14 mouse cellular contexts compared by ENCODE assay signal in genomic region chr13:112764556-112764955, GRCm38 (mm10). TPM values are rescaled to one million over a fixed set of nuclear protein-coding genes. Genes with fewer than 3 reads are reported as not detected.
DNase-seq lines count a peak whose midpoint lies in the region; ATAC-seq and TF ChIP-seq lines count a peak whose summit lies in the region.
"Had no signal": no experiment of that assay in that cellular context is flagged by ENCODE, and none has a peak within 500 bp of the region (broad histone marks: within the 10 kb centered on the region; RNA-seq: fewer than 3 reads in every experiment).

No protein-coding gene starts in this region.

- H3K27me3 ChIP-seq in liver, adult 2 months (ENCODE audit: control insufficient read depth, insufficient read depth, low read length) = no peaks in the 10 kb centered on the region
- H3K27me3 ChIP-seq in liver, embryonic 11.5 days (replicated peaks; ENCODE audit: control insufficient read depth, insufficient read depth, low read length) = no peaks in the 10 kb centered on the region
- H3K27me3 ChIP-seq in small intestine, adult 2 months (ENCODE audit: control insufficient read depth, insufficient read depth, low read length) = no peaks in the 10 kb centered on the region
- H3K27me3 ChIP-seq in midbrain, embryonic 14.5 days (ENCODE audit: control insufficient read depth, insufficient read depth, low read length) = no peaks in the 10 kb centered on the region
- H3K27me3 ChIP-seq: limb, embryonic 15.5 days; neural tube, embryonic 13.5 days had no signal

- no peak for TF ChIP-seq CTCF in liver, adult 2 months (IDR thresholded peaks at IDR 0.05; ENCODE audit: low read depth, low read length)
- no peak for TF ChIP-seq CTCF in small intestine, adult 2 months (IDR thresholded peaks at IDR 0.05; ENCODE audit: extremely low read depth, insufficient read length, insufficient replicate concordance, low read depth, low read length)

- no peaks in the 10 kb centered on the region for H3K79me2 ChIP-seq in liver, adult 2 months (ENCODE audit: control insufficient read depth, insufficient read depth, low read length)

- H3K36me3 ChIP-seq in liver, adult 2 months (ENCODE audit: control insufficient read depth, insufficient read depth, low read length) = no peaks in the 10 kb centered on the region
- H3K36me3 ChIP-seq in liver, embryonic 11.5 days (ENCODE audit: control insufficient read depth, insufficient read depth, low read length) = no peaks in the 10 kb centered on the region
- no peaks in the 10 kb centered on the region for H3K36me3 ChIP-seq in small intestine, adult 2 months (ENCODE audit: control insufficient read depth, insufficient read depth, low read length)
- no peaks in the 10 kb centered on the region for H3K36me3 ChIP-seq in midbrain, embryonic 14.5 days (ENCODE audit: control insufficient read depth, insufficient read depth, low read length)
- H3K36me3 ChIP-seq: limb, embryonic 15.5 days; neural tube, embryonic 13.5 days had no signal

- no peak for ATAC-seq in liver, embryonic 11.5 days (replicated peaks; ENCODE audit: low FRiP score)
- no peak for ATAC-seq in midbrain, embryonic 14.5 days (ENCODE audit: low FRiP score, low TSS enrichment)
- ATAC-seq: activated CD4-positive, CD25-positive, alpha-beta regulatory T cell, adult 4 months had no signal

- peak; percentile 51 for DNase-seq in adrenal gland, adult 2 months
- DNase-seq in adrenal gland, adult 18-20 months (ENCODE audit: low spot score in 2 of 2) = no peak
- no peak for DNase-seq in liver, adult 2 months (ENCODE audit: extremely low read depth, low read depth, low spot score)
- no peak for DNase-seq in liver, embryonic 11.5 days (ENCODE audit: low spot score)
- DNase-seq in kidney, adult 9 months = peak; percentile 81
- DNase-seq in midbrain, embryonic 14.5 days = no peak
- no peak for DNase-seq in embryo, embryonic 10 days (ENCODE audit: low spot score)
- DNase-seq: gastrocnemius, postnatal 14 days; right cerebral cortex, adult 18-20 months had no signal

- TF ChIP-seq POLR2A in liver, adult 2 months (IDR thresholded peaks at IDR 0.05; ENCODE audit: extremely low read depth, insufficient read depth, low read length) = no peak
- no peak for TF ChIP-seq POLR2A in small intestine, adult 2 months (IDR thresholded peaks at IDR 0.05; ENCODE audit: low read depth, low read length)

- WGBS in liver, adult 2 months = 72% methylated on average over 5 of the region's 5 CpGs
- WGBS in liver, embryonic 11.5 days = 79% methylated on average over 5 of the region's 5 CpGs
- whole genome bisulfite sequencing in small intestine, adult 2 months = 84% methylated on average over 5 of the region's 5 CpGs
- WGBS in midbrain, embryonic 14.5 days = 76% methylated on average over 5 of the region's 5 CpGs

- no peak overlapping the region for H3K4me3 ChIP-seq in liver, adult 2 months (ENCODE audit: insufficient read depth, low read depth, low read length)
- no peak overlapping the region for H3K4me3 ChIP-seq in liver, embryonic 11.5 days (ENCODE audit: low read depth, low read length)
- H3K4me3 ChIP-seq in small intestine, adult 2 months (ENCODE audit: low read depth, low read length) = no peak overlapping the region
- H3K4me3 ChIP-seq in midbrain, embryonic 14.5 days (replicated peaks; ENCODE audit: low read depth, low read length) = no peak overlapping the region
- H3K4me3 ChIP-seq: limb, embryonic 15.5 days; neural tube, embryonic 13.5 days had no signal

- H3K27ac ChIP-seq in liver, adult 2 months (replicated peaks; ENCODE audit: insufficient read depth, low read depth, low read length) = peak overlapping the region; percentile 42
- no peak overlapping the region for H3K27ac ChIP-seq in liver, embryonic 11.5 days (ENCODE audit: low read depth, low read length)
- 0 out of 2 replicates have a peak overlapping the region, but pooled peaks have one; percentile 36 for H3K27ac ChIP-seq in small intestine, adult 2 months (ENCODE audit: insufficient read depth, low read depth, low read length)
- H3K27ac ChIP-seq in midbrain, embryonic 14.5 days (replicated peaks; ENCODE audit: low read depth, low read length) = no peak overlapping the region
- H3K27ac ChIP-seq: limb, embryonic 15.5 days; neural tube, embryonic 13.5 days had no signal

- H3K4me2 ChIP-seq in liver, embryonic 11.5 days = no peak overlapping the region
- H3K4me2 ChIP-seq in midbrain, embryonic 14.5 days (ENCODE audit: low read length) = no peak overlapping the region
- H3K4me2 ChIP-seq: limb, embryonic 15.5 days; midbrain, embryonic 11.5 days; neural tube, embryonic 13.5 days had no signal

- H3K9me3 ChIP-seq in liver, embryonic 11.5 days (ENCODE audit: control insufficient read depth, low read length) = peaks cover 8% of the 10 kb centered on the region; the same call in 1 of the 2 replicates
- H3K9me3 ChIP-seq in midbrain, embryonic 14.5 days (ENCODE audit: control insufficient read depth, low read length) = peaks cover 18% of the 10 kb centered on the region
- H3K9me3 ChIP-seq: limb, embryonic 15.5 days had no signal

- H3K9ac ChIP-seq in liver, adult 2 months (ENCODE audit: low read depth, low read length) = no peak overlapping the region
- H3K9ac ChIP-seq in liver, embryonic 11.5 days (ENCODE audit: low read depth, low read length) = no peak overlapping the region
- no peak overlapping the region for H3K9ac ChIP-seq in midbrain, embryonic 14.5 days (replicated peaks; ENCODE audit: low read length)
- H3K9ac ChIP-seq: limb, embryonic 15.5 days; neural tube, embryonic 13.5 days had no signal

- H3K4me1 ChIP-seq in liver, adult 2 months (ENCODE audit: control insufficient read depth, insufficient read depth, low read length) = peaks cover 5% of the 10 kb centered on the region; the same call in 1 of the 2 replicates
- H3K4me1 ChIP-seq in liver, embryonic 11.5 days (replicated peaks; ENCODE audit: control insufficient read depth, insufficient read depth, low read length) = peaks cover 12% of the 10 kb centered on the region
- H3K4me1 ChIP-seq in small intestine, adult 2 months (ENCODE audit: control insufficient read depth, insufficient read depth, insufficient read length, low read length) = no peaks in the 10 kb centered on the region
- H3K4me1 ChIP-seq in midbrain, embryonic 14.5 days (ENCODE audit: control insufficient read depth, insufficient read depth, low read length) = no peaks in the 10 kb centered on the region
- H3K4me1 ChIP-seq: neural tube, embryonic 13.5 days had no signal

RNA-seq across cellular contexts. Expression of gene Plpp1, which starts 36.0 kb away (rescaled TPM):
- total RNA-seq in adrenal gland, adult 2 months (2021) = 100 to 1,000 TPM; 214 to 281 TPM
- polyA plus RNA-seq in adrenal gland, adult 2 months (2012; rRNA removed) = 213 and 226 TPM in 2 replicates
- total RNA-seq in adrenal gland, adult 18-20 months (2021) = 100 to 1,000 TPM; 193 to 238 TPM
- 18.6 and 24.3 TPM in 2 replicates for total RNA-seq in liver, adult 2 months (2014; rRNA removed)
- polyA plus RNA-seq in liver, adult 2 months (2012; rRNA removed) = 13.4 and 15.0 TPM in 2 replicates
- 27.4 and 29.1 TPM in 2 replicates for polyA plus RNA-seq in liver, embryonic 11.5 days (2014; fragmentation: Nextera tagmentation; extraction: Ambion mirVana)
- polyA plus RNA-seq in small intestine, adult 2 months (2012; rRNA removed) = 38.7 and 102 TPM in 2 replicates
- 48.3 and 57.7 TPM in 2 replicates for polyA plus RNA-seq in midbrain, embryonic 14.5 days (2014; fragmentation: Nextera tagmentation; extraction: Ambion mirVana)

Comparison
In these comparisons a context has a peak if more than half of its experiments do, and no peak if none do; other contexts are left out.
1. DNase-seq: peak in adrenal gland, adult 2 months (single experiment) and kidney, adult 9 months (single experiment); none in adrenal gland, adult 18-20 months (0 of 2), liver, adult 2 months (single experiment), liver, embryonic 11.5 days (single experiment), midbrain, embryonic 14.5 days (single experiment) and embryo, embryonic 10 days (single experiment).
2. H3K27ac ChIP-seq: peak in liver, adult 2 months (single experiment) and small intestine, adult 2 months (single experiment); none in liver, embryonic 11.5 days (single experiment) and midbrain, embryonic 14.5 days (single experiment).